Mouse (Mus musculus): ENCODE measurements around the gene Klhl20. TPM values are rescaled to one million over a fixed set of nuclear protein-coding genes. Genes with fewer than 3 reads are reported as not detected.

The Klhl20 gene
- total RNA-seq (2023): 10 to 100 TPM; 13.5 to 16.0 TPM

DNA sequence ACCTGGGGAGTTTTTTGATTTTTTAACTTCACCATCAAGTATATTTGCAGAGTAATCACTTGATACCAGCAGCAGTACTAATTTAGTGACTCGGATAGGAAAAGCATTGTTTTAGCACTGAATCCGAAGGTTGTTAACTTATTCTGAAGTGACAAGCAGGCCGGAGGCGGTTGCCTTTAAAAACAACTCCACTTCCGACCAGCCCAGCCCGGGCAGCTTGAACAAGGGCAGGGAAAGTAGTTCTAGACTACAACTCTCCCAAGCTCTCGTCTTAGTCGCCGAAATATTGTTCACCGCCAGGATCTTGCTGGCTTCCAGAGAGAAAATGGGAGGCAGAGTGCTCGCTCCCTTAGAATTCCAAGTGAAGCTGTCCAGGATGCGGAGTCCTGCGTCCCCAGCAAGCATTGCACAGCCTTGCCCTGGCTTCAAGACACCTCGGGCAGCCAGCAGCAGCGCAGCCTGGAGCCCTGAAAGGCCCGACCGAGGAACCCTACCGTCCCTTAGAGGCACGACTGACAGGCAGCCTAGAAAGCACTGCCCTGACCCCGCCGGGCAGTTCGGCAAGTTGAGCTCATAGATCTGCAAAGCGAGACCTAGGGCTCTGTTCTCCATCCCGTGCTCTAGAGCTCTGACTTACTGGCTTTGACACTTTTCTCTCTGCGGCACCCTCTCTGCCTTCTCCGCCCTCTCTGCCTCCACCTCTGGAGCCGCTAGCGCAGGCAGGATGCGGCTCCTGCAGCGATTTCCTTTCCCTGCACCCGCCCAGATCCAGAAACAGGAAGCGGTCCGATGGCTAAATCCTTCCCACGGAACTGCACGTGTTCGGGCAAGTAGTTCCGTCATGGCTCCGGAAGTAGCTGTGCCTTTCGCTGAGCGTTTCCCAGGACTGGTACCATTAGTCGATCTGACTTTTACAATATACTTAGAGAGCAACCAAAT, at the start of gene Klhl20:
Klhl20 (minus strand) TSS at position 786 of the 939 bp plus-strand sequence.

DNA sequence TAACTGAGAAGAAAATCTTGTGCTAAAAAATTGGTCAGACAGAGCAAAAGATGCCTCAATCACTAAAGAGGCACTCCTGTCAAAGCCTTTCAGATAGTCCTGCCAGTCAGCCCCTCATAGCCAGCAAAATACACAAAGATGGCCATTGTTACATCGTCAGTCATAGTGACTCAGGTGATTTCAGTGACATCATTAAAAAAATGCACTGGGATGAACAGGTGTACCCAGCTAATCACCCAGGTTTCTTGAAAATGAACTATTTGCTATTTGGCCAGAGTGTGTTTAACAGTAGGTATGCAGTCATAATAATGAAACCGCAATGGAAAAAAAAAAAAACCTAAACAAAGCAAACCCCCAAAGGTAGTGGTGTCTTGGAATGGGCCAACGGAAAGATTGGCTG, 27.9 kb upstream of the Klhl20 start, which contains the start of gene Tex50:
Tex50 (minus strand) TSS at position 101 of the 400 bp plus-strand sequence.

DNA sequence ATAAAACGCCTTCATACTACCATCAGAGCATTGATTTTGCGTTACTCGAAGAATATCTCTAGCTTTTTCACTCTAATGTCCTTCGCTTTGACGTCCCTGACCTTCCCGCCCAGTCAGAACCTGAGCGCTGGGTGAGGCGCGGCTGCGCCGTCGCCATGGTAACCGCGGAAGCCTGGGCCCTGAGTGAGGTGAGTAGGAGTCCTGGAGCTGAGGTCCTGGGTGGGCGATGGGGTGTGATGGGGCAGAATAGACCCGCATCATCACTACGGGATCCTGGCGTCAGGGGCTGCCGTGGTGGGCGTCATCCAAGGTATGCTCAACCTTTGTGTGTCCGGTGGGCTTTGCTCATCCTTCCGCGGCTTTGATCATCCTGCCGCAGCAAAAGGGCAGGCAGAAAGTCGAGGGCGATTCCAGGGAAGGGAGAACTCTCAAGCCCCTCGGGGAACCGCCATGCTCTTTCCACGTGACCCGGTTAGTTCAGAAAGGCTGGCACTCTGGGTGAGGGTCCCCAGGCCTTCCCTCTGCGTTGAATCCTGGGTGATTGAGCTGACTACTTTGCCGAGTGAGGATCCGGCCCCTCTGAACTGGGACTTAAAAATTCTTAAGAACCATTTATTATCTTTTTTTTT, 11.3 kb upstream of the Klhl20 start, which contains the start of gene Ankrd45:
Ankrd45 (plus strand) TSS at position 161 of the 629 bp plus-strand sequence.

DNA sequence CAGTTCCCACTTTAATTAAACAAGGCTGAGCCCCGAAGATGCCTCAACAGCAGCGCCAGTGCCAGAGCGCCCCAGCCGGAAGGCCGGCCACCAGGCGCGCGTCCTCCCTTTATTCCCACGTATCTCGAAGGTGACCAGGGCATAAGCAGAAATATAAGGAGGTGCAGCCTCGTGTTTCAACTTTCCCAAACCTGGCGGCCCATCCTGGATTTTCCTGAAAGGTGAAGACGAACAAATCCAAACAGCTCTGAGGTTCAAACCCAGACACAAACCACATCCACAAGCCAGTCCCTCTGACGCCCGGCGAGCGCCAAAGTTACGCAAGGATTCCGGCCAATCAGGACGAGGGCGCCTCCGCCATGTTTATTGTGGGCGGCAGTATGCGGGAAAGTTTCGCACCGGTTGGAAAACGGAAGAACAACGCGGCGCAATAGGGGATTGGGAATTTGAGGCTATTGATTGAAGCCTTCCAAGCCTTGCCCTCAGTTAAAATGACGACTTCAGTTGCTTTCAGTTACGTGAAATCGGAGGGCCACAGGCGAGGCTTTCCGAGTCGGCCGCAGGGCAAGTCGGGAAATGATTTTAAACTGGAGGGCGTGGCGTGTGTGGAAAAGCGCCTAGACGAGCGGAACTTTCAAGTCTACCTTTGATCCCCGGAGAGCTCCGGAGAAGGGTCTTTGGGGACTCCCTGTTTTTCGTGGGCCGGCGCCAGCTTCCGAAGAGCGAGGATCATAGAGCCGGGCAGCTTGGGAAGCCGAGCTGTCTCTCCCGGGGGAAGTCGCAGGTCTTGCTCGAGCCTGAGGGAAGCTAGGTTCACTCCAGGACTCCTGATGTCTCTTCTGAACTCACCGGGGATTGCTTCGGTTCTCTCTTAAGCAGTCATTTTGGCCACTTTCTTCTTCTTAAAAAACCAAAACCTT, 60.7 kb downstream of the Klhl20 start, which contains the start of the genes Dars2 and Cenpl:
Dars2 (minus strand) TSS at position 307 of the 920 bp plus-strand sequence.
Cenpl (plus strand) TSS at position 362 of the 920 bp plus-strand sequence.

Other genes starting within 250 kb of the Klhl20 start
- 10 to 100 TPM; 36.2 to 41.9 TPM for gene Rc3h1, start 225.1 kb downstream of the Klhl20 start, total RNA-seq (2023)
- gene Serpinc1, start 152.9 kb downstream of the Klhl20 start, total RNA-seq (2023): 1 to 10 TPM in 1 of 2 experiments, under 1 TPM in 1; 0.70 to 1.8 TPM
- gene Zbtb37, start 96.7 kb downstream of the Klhl20 start, total RNA-seq (2023): 10 to 100 TPM; 11.5 to 16.6 TPM
- gene Dars2, start 60.9 kb downstream of the Klhl20 start, total RNA-seq (2023): 10 to 100 TPM; 14.8 to 17.8 TPM
- 10 to 100 TPM; 25.3 to 27.6 TPM for gene Cenpl, start 60.8 kb downstream of the Klhl20 start, total RNA-seq (2023)
- gene Ankrd45, start 11.2 kb upstream of the Klhl20 start, total RNA-seq (2023): not detected
- gene Tex50, start 27.8 kb upstream of the Klhl20 start, total RNA-seq (2023): not detected
- gene Prdx6, start 119.7 kb upstream of the Klhl20 start, total RNA-seq (2023): 100 to 1,000 TPM; 273 to 296 TPM